Mouse (Mus musculus) forebrain, embryonic 15.5 days (tissue): ENCODE measurements around the gene Ctc1. TPM values are rescaled to one million over a fixed set of nuclear protein-coding genes. Genes with fewer than 3 reads are reported as not detected.
"Not testable (repeated sequence)": the region's sequence is repeated elsewhere in the genome, so short reads cannot be mapped to it uniquely, and the experiment has no call there.

Experiments used
- ATAC-seq: fragments of 200-750 bp; cut with Nextera tagmentation; replicated peaks from 2 replicates; pipeline ENCODE4 v1.8.0; 2017; ENCODE audit warnings: mild to moderate bottlenecking, moderate TSS enrichment, moderate library complexity
- H3K27ac ChIP-seq: fragments of 300-500 bp; sonication (generic); replicated peaks from 2 replicates; pipeline ENCODE4 v1.5.1; 2015; ENCODE audit warnings: mild to moderate bottlenecking, inconsistent platforms
- H3K27me3 ChIP-seq: fragments of 300-500 bp; sonication (generic); 2 replicates; pipeline ENCODE4 v1.6.1; 2015; ENCODE audit warnings: inconsistent platforms
- H3K36me3 ChIP-seq: fragments of 300-500 bp; sonication (generic); 2 replicates; pipeline ENCODE4 v1.6.1; 2015; ENCODE audit warnings: mild to moderate bottlenecking, inconsistent platforms
- H3K4me1 ChIP-seq: fragments of 300-500 bp; sonication (generic); 2 replicates; pipeline ENCODE4 v1.6.1; 2015; ENCODE audit warnings: inconsistent platforms
- H3K4me2 ChIP-seq: fragments of 300-500 bp; sonication (generic); replicated peaks from 2 replicates; pipeline ENCODE4 v1.6.1; 2015; ENCODE audit warnings: mild to moderate bottlenecking, inconsistent platforms
- H3K4me3 ChIP-seq: fragments of 300-500 bp; sonication (generic); 2 replicates; pipeline ENCODE4 v1.5.1; 2015; ENCODE audit warnings: mild to moderate bottlenecking, inconsistent platforms
- H3K9ac ChIP-seq: fragments of 300-500 bp; sonication (generic); replicated peaks from 2 replicates; pipeline ENCODE4 v1.6.1; 2015; ENCODE audit warnings: mild to moderate bottlenecking, inconsistent platforms
- H3K9me3 ChIP-seq: fragments of 300-500 bp; sonication (generic); 2 replicates; pipeline ENCODE4 v1.6.1; 2016; ENCODE audit warnings: inconsistent platforms
- WGBS: fragments of 180-500 bp; shearing (Covaris S2); methylation state at CpG from one replicate; pipeline ENCODE4 v1.1.7; 2015; ENCODE audit warnings: mixed read lengths; 5-methylcytosine and 5-hydroxymethylcytosine counted together
- polyA plus RNA-seq: library from polyadenylated mRNA; unstranded; fragments of >200 nt; fragmentation: Nextera tagmentation; extraction: Ambion mirVana; gene quantifications from 2 replicates; pipeline ENCODE4 v1.2.1, GENCODE M21; 2015

The Ctc1 gene
- polyA plus RNA-seq, 1 experiment from 2014 or later: 65.9 TPM

- H3K9me3 ChIP-seq: no peaks in the 10 kb centered on the region
- WGBS: 27% methylated on average over 4 of the region's 4 CpGs
- no peak overlapping the region for H3K4me2 ChIP-seq
- H3K36me3 ChIP-seq: peaks cover 13% of the 10 kb centered on the region
- no peak overlapping the region for H3K9ac ChIP-seq
- no peak overlapping the region for H3K4me3 ChIP-seq
- no peak for ATAC-seq
- H3K27ac ChIP-seq: no peak overlapping the region
- no peaks in the 10 kb centered on the region for H3K4me1 ChIP-seq
- H3K27me3 ChIP-seq: no peaks in the 10 kb centered on the region
These were observed 32.9 kb upstream of the Ctc1 start for GRCm38 (mm10) chr11:68982639-68983369.

GRCm38 (mm10) chr11:68987365-68987882, 28.3 kb upstream of the Ctc1 start:
- no peak overlapping the region for H3K4me2 ChIP-seq
- no peaks in the 10 kb centered on the region for H3K4me1 ChIP-seq
- H3K4me3 ChIP-seq: no peak overlapping the region
- WGBS: 87% methylated on average over 11 of the region's 11 CpGs
- no peaks in the 10 kb centered on the region for H3K9me3 ChIP-seq
- H3K27ac ChIP-seq: no peak overlapping the region
- peaks cover 52% of the 10 kb centered on the region for H3K36me3 ChIP-seq
- no peak for ATAC-seq
- no peaks in the 10 kb centered on the region for H3K27me3 ChIP-seq
- H3K9ac ChIP-seq: no peak overlapping the region

- H3K4me3 ChIP-seq: no peak overlapping the region
- no peaks in the 10 kb centered on the region for H3K4me1 ChIP-seq
- H3K4me2 ChIP-seq: no peak overlapping the region
- peaks cover 56% of the 10 kb centered on the region for H3K36me3 ChIP-seq
- H3K27me3 ChIP-seq: no peaks in the 10 kb centered on the region
- no peak overlapping the region for H3K9ac ChIP-seq
- H3K9me3 ChIP-seq: no peaks in the 10 kb centered on the region
- WGBS: 95% methylated on average over 17 of the region's 17 CpGs
- ATAC-seq: no peak
- no peak overlapping the region for H3K27ac ChIP-seq
These were observed 27.4 kb upstream of the Ctc1 start for GRCm38 (mm10) chr11:68988341-68988740.

- ATAC-seq: no peak
- 90% methylated on average over 7 of the region's 7 CpGs for WGBS
These were observed 22.6 kb upstream of the Ctc1 start for GRCm38 (mm10) chr11:68993122-68993521.

GRCm38 (mm10) chr11:68994377-68994776, 21.3 kb upstream of the Ctc1 start:
- no peaks in the 10 kb centered on the region for H3K4me1 ChIP-seq
- H3K9ac ChIP-seq: no peak overlapping the region
- H3K27me3 ChIP-seq: no peaks in the 10 kb centered on the region
- no peak overlapping the region for H3K27ac ChIP-seq
- H3K4me2 ChIP-seq: no peak overlapping the region
- H3K4me3 ChIP-seq: no peak overlapping the region
- H3K9me3 ChIP-seq: no peaks in the 10 kb centered on the region
- WGBS: 93% methylated on average over 3 of the region's 3 CpGs
- peaks cover 85% of the 10 kb centered on the region for H3K36me3 ChIP-seq
- ATAC-seq: no peak

More at GRCm38 (mm10) chr11:68993122-68993521, 22.6 kb upstream of the Ctc1 start:
- H3K27me3 ChIP-seq: no peaks in the 10 kb centered on the region
- no peak overlapping the region for H3K27ac ChIP-seq
- no peak overlapping the region for H3K9ac ChIP-seq
- no peak overlapping the region for H3K4me3 ChIP-seq
- H3K36me3 ChIP-seq: peaks cover 78% of the 10 kb centered on the region
- H3K9me3 ChIP-seq: no peaks in the 10 kb centered on the region
- H3K4me1 ChIP-seq: no peaks in the 10 kb centered on the region
- no peak overlapping the region for H3K4me2 ChIP-seq

GRCm38 (mm10) chr11:68997080-68997479, 18.6 kb upstream of the Ctc1 start:
- no peak for ATAC-seq
- Histone ChIP-seq H3K27ac (no peak overlapping the region), H3K9me3 (no peaks in the 10 kb centered on the region), H3K4me1 (no peaks in the 10 kb centered on the region), H3K36me3 (peaks cover 85% of the 10 kb centered on the region), H3K4me3 (no peak overlapping the region), H3K9ac (no peak overlapping the region), H3K4me2 (no peak overlapping the region), H3K27me3 (no peaks in the 10 kb centered on the region)
- 93% methylated on average over 4 of the region's 4 CpGs for WGBS

GRCm38 (mm10) chr11:69002782-69003181, 12.9 kb upstream of the Ctc1 start:
- H3K4me3 ChIP-seq, ATAC-seq, H3K27me3 ChIP-seq, H3K4me2 ChIP-seq, H3K9ac ChIP-seq, H3K9me3 ChIP-seq, H3K27ac ChIP-seq: not testable (repeated sequence)
- Histone ChIP-seq H3K4me1 (peaks cover 10% of the 10 kb centered on the region), H3K36me3 (peaks cover 46% of the 10 kb centered on the region)
- 94% methylated on average over 4 of the region's 4 CpGs for WGBS

GRCm38 (mm10) chr11:69003592-69003991, 12.1 kb upstream of the Ctc1 start:
- no peak overlapping the region for H3K4me2 ChIP-seq
- ATAC-seq: no peak
- H3K36me3 ChIP-seq: peaks cover 38% of the 10 kb centered on the region
- no peak overlapping the region for H3K4me3 ChIP-seq
- no peaks in the 10 kb centered on the region for H3K9me3 ChIP-seq
- 70% methylated on average over 4 of the region's 4 CpGs for WGBS
- no peak overlapping the region for H3K9ac ChIP-seq
- peaks cover 13% of the 10 kb centered on the region for H3K4me1 ChIP-seq
- no peak overlapping the region for H3K27ac ChIP-seq
- no peaks in the 10 kb centered on the region for H3K27me3 ChIP-seq

- no peak overlapping the region for H3K4me2 ChIP-seq
These were observed 10.5 kb upstream of the Ctc1 start for GRCm38 (mm10) chr11:69005193-69005592.

GRCm38 (mm10) chr11:69006575-69006974, 9.1 kb upstream of the Ctc1 start:
- not testable (repeated sequence) for H3K27me3 ChIP-seq, H3K4me2 ChIP-seq, ATAC-seq, H3K9ac ChIP-seq, H3K27ac ChIP-seq, H3K9me3 ChIP-seq, H3K4me3 ChIP-seq, H3K36me3 ChIP-seq
- peaks cover 23% of the 10 kb centered on the region for H3K4me1 ChIP-seq

More at GRCm38 (mm10) chr11:69005193-69005592, 10.5 kb upstream of the Ctc1 start:
- Histone ChIP-seq H3K9ac (no peak overlapping the region), H3K9me3 (no peaks in the 10 kb centered on the region), H3K27me3 (no peaks in the 10 kb centered on the region), H3K4me3 (no peak overlapping the region), H3K4me1 (peaks cover 13% of the 10 kb centered on the region), H3K27ac (no peak overlapping the region), H3K36me3 (peaks cover 23% of the 10 kb centered on the region)
- no peak for ATAC-seq
- 87% methylated on average over 7 of the region's 7 CpGs for WGBS

GRCm38 (mm10) chr11:69008182-69009121, 7.3 kb upstream of the Ctc1 start, which contains the start of gene Pfas:
Gene Pfas, minus strand, starts transcription at chr11:69008460.
- Histone ChIP-seq H3K4me3 (peak within 1 kb of the TSS; percentile 76), H3K4me1 (peaks cover 30% of the 10 kb centered on the region), H3K27me3 (no peaks in the 10 kb centered on the region), H3K4me2 (peak within 1 kb of the TSS; percentile 64), H3K27ac (peak within 1 kb of the TSS; percentile 72), H3K36me3 (no peaks in the 10 kb centered on the region; the same call in 1 of the 2 replicates), H3K9ac (peak within 1 kb of the TSS; percentile 66), H3K9me3 (no peaks in the 10 kb centered on the region)
- 9% methylated on average over 38 of the region's 38 CpGs for WGBS
- ATAC-seq: peak; percentile 80

GRCm38 (mm10) chr11:69009508-69009907, 6.2 kb upstream of the Ctc1 start:
- Histone ChIP-seq H3K27me3 (no peaks in the 10 kb centered on the region), H3K27ac (no peak overlapping the region), H3K36me3 (no peaks in the 10 kb centered on the region; the same call in 1 of the 2 replicates), H3K4me3 (no peak overlapping the region), H3K4me2 (no peak overlapping the region), H3K9ac (no peak overlapping the region), H3K9me3 (no peaks in the 10 kb centered on the region), H3K4me1 (peaks cover 30% of the 10 kb centered on the region)
- no peak for ATAC-seq
- WGBS: 89% methylated on average over 1 of the region's 1 CpGs
